Mouse (Mus musculus): ENCODE data around the gene Lhb. TPM values are rescaled to one million over a fixed set of nuclear protein-coding genes. Genes with fewer than 3 reads are reported as not detected.
A peak's percentile ranks its signal among the peaks of the same experiment; 100 is the strongest.

The Lhb gene
- polyA plus RNA-seq, 1 experiment = not detected

DNA sequence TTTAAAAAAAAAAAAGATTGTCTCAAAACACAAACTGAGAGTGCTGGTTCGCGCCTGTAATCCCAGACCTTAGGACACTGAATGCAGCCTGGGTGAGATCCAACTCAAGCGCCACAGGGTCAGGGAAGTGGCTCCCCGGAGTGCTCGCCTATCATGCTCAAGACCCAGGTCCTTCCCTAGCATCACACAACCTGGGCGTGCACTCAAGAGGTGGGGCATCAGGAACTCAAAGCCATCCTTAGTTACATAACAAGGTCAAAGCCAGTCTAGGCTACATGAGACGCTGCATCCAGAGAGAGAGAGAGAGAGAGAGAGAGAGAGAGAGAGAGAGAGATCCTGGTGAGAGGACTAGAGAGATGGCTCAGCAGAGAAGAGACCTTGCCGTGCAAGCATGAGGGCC is 5.9 kb downstream of the Lhb start:
- WGBS = 79% methylated on average over 8 of the region's 8 CpGs
- 0 out of 2 replicates have a peak, but pooled peaks cover 4% of the 10 kb centered on the region for H3K4me1 ChIP-seq (ENCODE audit: control insufficient read depth, insufficient read depth, insufficient read length, low read length)
- no peak for TF ChIP-seq CTCF (IDR thresholded peaks at IDR 0.05; ENCODE audit: extremely low read depth, insufficient read length, insufficient replicate concordance, low read depth, low read length)
- no peak for TF ChIP-seq POLR2A (IDR thresholded peaks at IDR 0.05; ENCODE audit: low read depth, low read length)
- H3K36me3 ChIP-seq (ENCODE audit: control insufficient read depth, insufficient read depth, low read length) = peaks cover 53% of the 10 kb centered on the region
- H3K27ac ChIP-seq (ENCODE audit: insufficient read depth, low read depth, low read length) = no peak overlapping the region
- no peak overlapping the region for H3K4me3 ChIP-seq (ENCODE audit: low read depth, low read length)
- no peaks in the 10 kb centered on the region for H3K27me3 ChIP-seq (ENCODE audit: control insufficient read depth, insufficient read depth, low read length)

DNA sequence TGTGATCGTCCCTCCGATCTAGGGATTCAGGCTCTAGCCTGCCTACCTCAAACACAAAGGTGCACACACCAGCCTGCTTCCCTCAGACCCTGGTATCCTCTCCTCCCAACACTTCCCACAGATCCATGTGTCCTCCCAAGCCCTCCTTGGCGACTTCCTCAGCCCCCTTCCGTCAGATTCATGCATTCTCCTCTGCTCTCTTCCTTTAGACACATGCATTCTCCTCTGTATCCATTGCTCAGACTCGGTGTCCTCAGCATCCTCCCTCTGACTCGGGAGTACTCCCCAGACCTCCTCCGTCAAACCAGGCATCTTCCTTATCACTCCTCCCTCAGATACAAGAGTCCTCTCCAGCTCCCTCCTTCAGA is 13.2 kb downstream of the Lhb start:
- 2% methylated on average over 7 of the region's 7 CpGs for WGBS
- Histone ChIP-seq H3K27me3 (ENCODE audit: control insufficient read depth, insufficient read depth, low read length) (no peaks in the 10 kb centered on the region), H3K27ac (ENCODE audit: insufficient read depth, low read depth, low read length) (peak overlapping the region; percentile 29), H3K36me3 (ENCODE audit: control insufficient read depth, insufficient read depth, low read length) (peaks cover 8% of the 10 kb centered on the region), H3K4me1 (ENCODE audit: control insufficient read depth, insufficient read depth, insufficient read length, low read length) (peaks cover 19% of the 10 kb centered on the region), H3K4me3 (ENCODE audit: low read depth, low read length) (peak overlapping the region; percentile 76)
- TF ChIP-seq CTCF (IDR thresholded peaks at IDR 0.05; ENCODE audit: extremely low read depth, insufficient read length, insufficient replicate concordance, low read depth, low read length) (no peak), POLR2A (IDR thresholded peaks at IDR 0.05; ENCODE audit: low read depth, low read length) (no peak)

DNA sequence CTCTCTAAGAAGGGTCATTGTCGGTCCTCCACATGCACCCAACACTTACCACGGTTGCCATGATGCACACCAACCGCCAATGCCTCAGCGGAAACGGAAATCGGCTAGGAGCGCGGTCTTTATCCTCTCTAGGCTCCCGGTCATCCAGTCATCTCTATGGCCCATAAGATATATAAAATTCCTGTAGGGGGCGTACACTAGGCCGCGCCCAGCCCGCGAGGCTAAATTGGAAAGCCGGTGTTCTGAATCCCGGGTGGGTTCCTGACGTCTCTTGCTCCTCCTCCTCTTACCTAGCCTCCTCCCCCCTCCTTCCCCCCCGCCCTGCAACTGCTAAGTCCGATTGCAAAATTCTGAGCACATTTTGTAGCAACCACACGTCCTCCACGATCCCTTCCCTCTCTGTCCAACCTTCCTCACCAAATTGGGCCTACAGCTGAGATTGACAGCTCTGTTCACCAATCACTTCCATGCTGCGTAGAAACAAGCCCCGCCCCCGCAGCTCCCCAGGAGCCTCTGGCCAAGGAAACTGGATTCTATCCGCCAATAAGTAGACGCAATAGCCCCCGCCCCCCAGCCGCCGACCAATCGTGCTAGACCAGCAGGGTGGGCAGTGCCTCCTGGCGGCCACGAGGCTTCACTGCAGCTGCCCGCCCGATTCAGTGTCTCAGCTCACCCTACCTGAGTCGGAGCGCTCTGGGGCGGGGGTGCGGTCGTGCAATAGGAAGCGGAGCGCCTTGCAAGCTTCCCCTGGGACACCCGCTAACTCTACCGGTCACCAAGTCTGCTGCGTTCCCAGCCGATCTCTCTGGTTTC is 13.8 kb downstream of the Lhb start, which contains the start of gene Gys1:
Gene Gys1, plus strand, starts transcription at position 642 of the 813 bp plus-strand sequence.
- WGBS = under 1% methylated on average over 45 of the region's 45 CpGs
- TF ChIP-seq POLR2A (IDR thresholded peaks at IDR 0.05; ENCODE audit: low read depth, low read length) (peak; percentile 77), CTCF (IDR thresholded peaks at IDR 0.05; ENCODE audit: extremely low read depth, insufficient read length, insufficient replicate concordance, low read depth, low read length) (peak; percentile 85)
- H3K4me1 ChIP-seq (ENCODE audit: control insufficient read depth, insufficient read depth, insufficient read length, low read length) = peaks cover 19% of the 10 kb centered on the region
- H3K27me3 ChIP-seq (ENCODE audit: control insufficient read depth, insufficient read depth, low read length) = no peaks in the 10 kb centered on the region
- H3K4me3 ChIP-seq (ENCODE audit: low read depth, low read length) = peak within 1 kb of the TSS; percentile 80
- H3K27ac ChIP-seq (ENCODE audit: insufficient read depth, low read depth, low read length) = peak within 1 kb of the TSS; percentile 51
- peaks cover 4% of the 10 kb centered on the region for H3K36me3 ChIP-seq (ENCODE audit: control insufficient read depth, insufficient read depth, low read length)

DNA sequence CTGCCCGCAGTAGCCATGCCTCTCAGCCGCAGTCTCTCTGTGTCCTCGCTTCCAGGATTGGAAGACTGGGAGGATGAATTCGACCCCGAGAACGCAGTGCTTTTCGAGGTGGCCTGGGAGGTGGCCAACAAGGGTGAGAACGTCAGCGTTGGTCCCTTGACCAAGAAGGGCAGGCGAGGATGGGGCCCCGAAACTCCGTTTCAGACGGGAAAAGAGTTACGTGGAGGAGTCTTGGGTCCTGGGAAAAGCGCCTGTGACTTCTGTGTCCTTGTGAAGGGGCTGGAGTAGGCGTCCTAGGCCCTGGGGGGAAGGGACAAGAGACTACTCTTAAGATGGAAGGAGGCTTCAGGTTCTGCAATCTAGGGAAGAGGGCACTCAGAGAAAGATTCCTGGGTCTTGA is 14.4 kb downstream of the Lhb start:
- Histone ChIP-seq H3K4me1 (ENCODE audit: control insufficient read depth, insufficient read depth, insufficient read length, low read length) (peaks cover 19% of the 10 kb centered on the region), H3K4me3 (ENCODE audit: low read depth, low read length) (peak overlapping the region; percentile 80), H3K27me3 (ENCODE audit: control insufficient read depth, insufficient read depth, low read length) (no peaks in the 10 kb centered on the region), H3K27ac (ENCODE audit: insufficient read depth, low read depth, low read length) (peak overlapping the region; percentile 51), H3K36me3 (ENCODE audit: control insufficient read depth, insufficient read depth, low read length) (0 out of 2 replicates have a peak, but pooled peaks cover 2% of the 10 kb centered on the region)
- TF ChIP-seq POLR2A (IDR thresholded peaks at IDR 0.05; ENCODE audit: low read depth, low read length) = no peak; the same call in 1 of the 2 replicates
- no peak for TF ChIP-seq CTCF (IDR thresholded peaks at IDR 0.05; ENCODE audit: extremely low read depth, insufficient read length, insufficient replicate concordance, low read depth, low read length)
- WGBS = 1% methylated on average over 16 of the region's 16 CpGs

DNA sequence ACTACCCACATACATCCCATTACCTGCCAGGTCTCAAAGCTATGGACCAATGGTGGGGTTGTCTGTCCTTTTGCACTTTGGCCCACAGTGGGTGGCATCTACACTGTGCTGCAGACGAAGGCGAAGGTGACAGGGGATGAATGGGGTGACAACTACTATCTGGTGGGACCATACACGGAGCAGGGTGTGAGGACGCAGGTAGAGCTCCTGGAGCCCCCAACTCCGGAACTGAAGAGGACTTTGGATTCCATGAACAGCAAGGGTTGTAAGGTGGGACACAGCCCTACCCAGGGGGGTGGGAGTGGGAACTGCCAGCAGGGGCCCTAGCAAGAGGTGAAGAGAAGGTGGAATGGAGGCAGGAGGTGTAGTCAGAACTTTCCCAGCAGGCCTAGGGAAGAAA is 15.8 kb downstream of the Lhb start:
- Histone ChIP-seq H3K4me3 (ENCODE audit: low read depth, low read length) (no peak overlapping the region), H3K4me1 (ENCODE audit: control insufficient read depth, insufficient read depth, insufficient read length, low read length) (peaks cover 15% of the 10 kb centered on the region), H3K36me3 (ENCODE audit: control insufficient read depth, insufficient read depth, low read length) (peaks cover 5% of the 10 kb centered on the region; the same call in 1 of the 2 replicates), H3K27me3 (ENCODE audit: control insufficient read depth, insufficient read depth, low read length) (no peaks in the 10 kb centered on the region), H3K27ac (ENCODE audit: insufficient read depth, low read depth, low read length) (no peak overlapping the region)
- WGBS = 96% methylated on average over 5 of the region's 5 CpGs
- no peak for TF ChIP-seq POLR2A (IDR thresholded peaks at IDR 0.05; ENCODE audit: low read depth, low read length)
- TF ChIP-seq CTCF (IDR thresholded peaks at IDR 0.05; ENCODE audit: extremely low read depth, insufficient read length, insufficient replicate concordance, low read depth, low read length) = no peak

DNA sequence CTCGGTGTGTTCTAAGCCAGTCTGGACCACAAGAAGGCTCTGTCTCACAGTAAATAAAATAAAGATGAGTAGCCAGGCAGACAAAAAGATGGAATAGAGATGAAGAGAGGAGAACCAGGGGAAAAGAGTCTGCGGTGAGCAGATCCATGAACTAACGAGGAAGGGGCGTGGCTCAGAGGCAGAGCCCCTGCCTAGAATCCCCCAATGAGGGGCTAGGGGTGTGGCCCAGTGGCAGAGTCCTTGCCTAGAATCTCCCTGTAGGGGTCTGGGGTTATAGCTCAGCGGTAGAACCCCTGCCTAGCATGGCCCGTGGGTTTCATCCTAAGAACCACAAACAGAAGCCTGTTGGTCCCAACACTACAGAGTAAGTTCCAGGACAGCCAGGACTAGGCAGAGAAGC is 16.4 kb downstream of the Lhb start:
- WGBS = 86% methylated on average over 6 of the region's 6 CpGs
- no peak overlapping the region for H3K4me3 ChIP-seq (ENCODE audit: low read depth, low read length)
- peaks cover 15% of the 10 kb centered on the region for H3K4me1 ChIP-seq (ENCODE audit: control insufficient read depth, insufficient read depth, insufficient read length, low read length)
- TF ChIP-seq POLR2A (IDR thresholded peaks at IDR 0.05; ENCODE audit: low read depth, low read length) = no peak
- TF ChIP-seq CTCF (IDR thresholded peaks at IDR 0.05; ENCODE audit: extremely low read depth, insufficient read length, insufficient replicate concordance, low read depth, low read length) = no peak
- peaks cover 7% of the 10 kb centered on the region; the same call in 1 of the 2 replicates for H3K36me3 ChIP-seq (ENCODE audit: control insufficient read depth, insufficient read depth, low read length)
- H3K27me3 ChIP-seq (ENCODE audit: control insufficient read depth, insufficient read depth, low read length) = no peaks in the 10 kb centered on the region
- H3K27ac ChIP-seq (ENCODE audit: insufficient read depth, low read depth, low read length) = no peak overlapping the region

DNA sequence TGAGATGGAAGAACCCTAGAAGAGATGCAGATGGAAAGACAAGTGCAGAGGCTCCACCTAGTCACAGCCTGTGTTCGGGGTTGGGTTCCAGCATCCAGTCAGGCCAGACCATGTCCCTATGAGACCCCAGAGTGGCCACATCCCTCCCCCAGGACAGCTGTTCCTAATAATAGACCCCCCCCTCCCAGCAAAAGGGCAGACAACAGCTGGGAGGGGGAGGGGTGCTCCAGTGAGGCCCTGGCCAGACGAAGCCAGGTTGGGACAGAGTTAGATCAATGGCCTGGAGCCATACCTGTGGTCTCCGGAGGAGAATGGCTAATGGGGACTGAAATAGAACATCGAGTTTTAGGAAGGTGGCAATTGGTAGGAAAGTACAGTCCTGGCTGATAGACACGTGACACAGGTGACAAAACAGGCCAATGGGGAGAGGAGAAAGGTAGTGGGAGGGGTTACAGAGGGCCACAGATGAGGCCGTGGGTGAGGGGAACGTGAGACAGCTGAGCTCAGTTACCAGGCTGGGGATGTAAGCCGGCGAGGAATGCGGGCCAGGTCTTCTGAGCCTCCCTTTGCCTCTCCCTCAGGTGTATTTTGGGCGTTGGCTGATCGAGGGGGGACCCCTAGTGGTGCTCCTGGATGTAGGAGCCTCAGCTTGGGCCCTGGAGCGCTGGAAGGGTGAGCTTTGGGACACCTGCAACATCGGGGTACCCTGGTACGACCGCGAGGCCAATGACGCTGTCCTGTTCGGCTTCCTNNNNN is 17.1 kb downstream of the Lhb start, which contains the start of gene Ruvbl2:
Gene Ruvbl2, minus strand, starts transcription at position 576 of the 756 bp plus-strand sequence.
- Histone ChIP-seq H3K4me1 (ENCODE audit: control insufficient read depth, insufficient read depth, insufficient read length, low read length) (peaks cover 15% of the 10 kb centered on the region), H3K27me3 (ENCODE audit: control insufficient read depth, insufficient read depth, low read length) (no peaks in the 10 kb centered on the region), H3K36me3 (ENCODE audit: control insufficient read depth, insufficient read depth, low read length) (peaks cover 8% of the 10 kb centered on the region), H3K27ac (ENCODE audit: insufficient read depth, low read depth, low read length) (no peak within 1 kb of the TSS), H3K4me3 (ENCODE audit: low read depth, low read length) (peak within 1 kb of the TSS; percentile 11; the same call in 1 of the 2 replicates)
- WGBS = 39% methylated on average over 19 of the region's 19 CpGs
- no peak for TF ChIP-seq POLR2A (IDR thresholded peaks at IDR 0.05; ENCODE audit: low read depth, low read length)
- peak; percentile 36; the same call in 1 of the 2 replicates for TF ChIP-seq CTCF (IDR thresholded peaks at IDR 0.05; ENCODE audit: extremely low read depth, insufficient read length, insufficient replicate concordance, low read depth, low read length)

Measured in small intestine, adult 2 months (tissue).